Mouse (Mus musculus) layer of hippocampus, adult 8-10 months (tissue): ENCODE measurements around the gene Vmn2r40. TPM values are rescaled to one million over a fixed set of nuclear protein-coding genes. Genes with fewer than 3 reads are reported as not detected.
"Not testable (repeated sequence)": the region's sequence is repeated elsewhere in the genome, so short reads cannot be mapped to it uniquely, and the experiment has no call there.

ENCODE experiments used
- DNase-seq, 2 experiments: peaks; one replicate each; pipeline ENCODE4 v3.0.0; 2022; ENCODE audit warnings: low spot score in 2 of 2
- total RNA-seq, 4 experiments: library from RNA; stranded (reverse); gene quantifications; 2 replicates each; pipeline ENCODE4 v1.2.4; 2022

Vmn2r40 gene
- not detected for total RNA-seq

- DNase-seq = not testable (repeated sequence)
Measured at GRCm38 (mm10) chr7:8931335-8931734, at the start of gene Vmn2r40. TSS of gene Vmn2r40 (minus strand) at chr7:8931435.

Other genes with a start within 250 kb of the Vmn2r40 start
- not detected for gene Vmn2r39, start 99.4 kb upstream of the Vmn2r40 start, total RNA-seq
- gene Vmn2r38, start 166.4 kb upstream of the Vmn2r40 start, total RNA-seq = not detected